Mouse (Mus musculus) CD4-positive, CD25-positive, alpha-beta regulatory T cell, adult 4 months (primary cell): ENCODE measurements around the gene Nenf. TPM values are rescaled to one million over a fixed set of nuclear protein-coding genes. Genes with fewer than 3 reads are reported as not detected.

Source experiments
- ATAC-seq: one replicate; pipeline ENCODE4 v1.8.0; 2017
- polyA plus RNA-seq, 2 experiments: library from polyadenylated mRNA; unstranded; fragments of 100-300 nt; shearing (Covaris generic); gene quantifications; one replicate each; pipeline ENCODE4 v1.2.1; 2017

The Nenf gene
- polyA plus RNA-seq, 2 experiments from 2014 or later, result 1.5 TPM; not detected in 1

GRCm38 (mm10) chr1:191318686-191319085 is 692 bp upstream of the Nenf start:
- no peak for ATAC-seq

GRCm38 (mm10) chr1:191316818-191317217 is 1.2 kb downstream of the Nenf start:
- ATAC-seq, result no peak

- no peak for ATAC-seq
Measured at GRCm38 (mm10) chr1:191313926-191314325, 4.1 kb downstream of the Nenf start.

GRCm38 (mm10) chr1:191313158-191313557 is 4.8 kb downstream of the Nenf start:
- ATAC-seq, result peak; percentile 16

- peak; percentile 87 for ATAC-seq
Measured at GRCm38 (mm10) chr1:191312513-191312941, 5.5 kb downstream of the Nenf start.

- no peak for ATAC-seq
Measured at GRCm38 (mm10) chr1:191311296-191311898, 6.6 kb downstream of the Nenf start.

- no peak for ATAC-seq
Measured at GRCm38 (mm10) chr1:191307766-191308455, 10.1 kb downstream of the Nenf start.

- no peak for ATAC-seq
Measured at GRCm38 (mm10) chr1:191306316-191306715, 11.7 kb downstream of the Nenf start.

- peak; percentile 80 for ATAC-seq
Measured at GRCm38 (mm10) chr1:191305610-191306009, 12.4 kb downstream of the Nenf start.

GRCm38 (mm10) chr1:191304216-191304615 is 13.8 kb downstream of the Nenf start:
- no peak for ATAC-seq

GRCm38 (mm10) chr1:191303736-191304135 is 14.3 kb downstream of the Nenf start:
- ATAC-seq, result no peak

GRCm38 (mm10) chr1:191301903-191302302 is 16.1 kb downstream of the Nenf start:
- ATAC-seq, result no peak

GRCm38 (mm10) chr1:191299215-191299942 is 18.6 kb downstream of the Nenf start:
- ATAC-seq, result no peak

- no peak for ATAC-seq
Measured at GRCm38 (mm10) chr1:191298304-191298703, 19.7 kb downstream of the Nenf start.

- ATAC-seq, result no peak
Measured at GRCm38 (mm10) chr1:191296445-191296844, 21.5 kb downstream of the Nenf start.

- no peak for ATAC-seq
Measured at GRCm38 (mm10) chr1:191295784-191296183, 22.2 kb downstream of the Nenf start.

- ATAC-seq, result no peak
Measured at GRCm38 (mm10) chr1:191293996-191294795, 23.8 kb downstream of the Nenf start.

- no peak for ATAC-seq
Measured at GRCm38 (mm10) chr1:191293051-191293450, 24.9 kb downstream of the Nenf start.

- ATAC-seq, result no peak
Measured at GRCm38 (mm10) chr1:191292348-191292747, 25.6 kb downstream of the Nenf start.

GRCm38 (mm10) chr1:191288762-191289161 is 29.2 kb downstream of the Nenf start:
- peak; percentile 43 for ATAC-seq

GRCm38 (mm10) chr1:191284502-191284901 is 33.5 kb downstream of the Nenf start:
- ATAC-seq, result no peak

GRCm38 (mm10) chr1:191283110-191284040 is 34.6 kb downstream of the Nenf start:
- no peak for ATAC-seq
